Comparison of ENCODE assay signal across 23 mouse cellular contexts in the genomic region with DNA sequence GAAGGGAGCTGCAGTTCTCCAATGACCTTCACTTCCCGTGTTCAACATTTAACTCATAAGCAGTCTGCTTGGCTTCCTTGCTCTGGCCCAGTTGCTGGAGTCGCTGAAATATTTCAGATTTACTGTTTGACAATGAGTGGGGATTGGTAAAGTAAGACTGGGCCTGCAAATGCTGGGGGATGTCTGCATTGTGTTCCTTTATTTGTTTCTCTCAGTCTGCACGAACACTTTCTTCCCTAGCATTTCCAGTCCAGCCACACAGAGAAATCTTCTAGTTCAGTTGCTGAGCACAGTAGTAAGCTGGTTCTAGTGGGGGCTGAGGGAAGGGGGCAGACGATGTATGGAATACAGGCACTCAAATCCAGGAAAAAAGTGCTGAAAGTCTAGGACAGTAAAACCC. TPM values are rescaled to one million over a fixed set of nuclear protein-coding genes. Genes with fewer than 3 reads are reported as not detected.
"Had no signal": no experiment of that assay in that cellular context is flagged by ENCODE, and none has a peak within 500 bp of the region (broad histone marks: within the 10 kb centered on the region; RNA-seq: fewer than 3 reads in every experiment).

No protein-coding gene starts in this region.

- H3K27ac ChIP-seq: liver, embryonic 14.5 days; midbrain, embryonic 10.5 days; midbrain, embryonic 13.5 days; midbrain, embryonic 15.5 days; neural tube, embryonic 13.5 days; stomach, embryonic 15.5 days; stomach, postnatal 0 days had no signal

- H3K36me3 ChIP-seq: midbrain, embryonic 10.5 days; midbrain, embryonic 13.5 days; midbrain, embryonic 15.5 days; neural tube, embryonic 13.5 days; stomach, embryonic 15.5 days had no signal

- DNase-seq: lung, adult 18-20 months; lung, embryonic 14.5 days; lung, postnatal 10 days; lung, postnatal 4 days; right cerebral cortex, postnatal 14 days; thymus, adult 2 months; thymus, postnatal 25 days; thymus, postnatal 4 days had no signal

- ATAC-seq: midbrain, embryonic 13.5 days; midbrain, embryonic 15.5 days had no signal

- H3K4me2 ChIP-seq: lung, embryonic 14.5 days; midbrain, embryonic 13.5 days; midbrain, embryonic 15.5 days; neural tube, embryonic 13.5 days; stomach, embryonic 15.5 days had no signal

- H3K9ac ChIP-seq: liver, embryonic 14.5 days; lung, embryonic 14.5 days; midbrain, embryonic 13.5 days; midbrain, embryonic 15.5 days; neural tube, embryonic 13.5 days; stomach, embryonic 15.5 days had no signal

- H3K4me3 ChIP-seq: midbrain, embryonic 10.5 days; midbrain, embryonic 13.5 days; midbrain, embryonic 15.5 days; myocyte; neural tube, embryonic 13.5 days; stomach, embryonic 15.5 days had no signal

- H3K9me3 ChIP-seq: midbrain, embryonic 10.5 days; midbrain, embryonic 13.5 days; midbrain, embryonic 15.5 days; neural tube, embryonic 13.5 days; stomach, embryonic 15.5 days had no signal

RNA-seq across cellular contexts. Expression of gene Bsx, which starts 1.0 kb away (rescaled TPM):
- total RNA-seq: megakaryocyte, adult 5-6 weeks; megakaryocyte-erythroid progenitor cell, adult 5-6 weeks; neutrophil, adult 5-6 weeks had no signal
- polyA plus RNA-seq: liver, embryonic 16.5 days; lung, embryonic 14.5 days; lung, embryonic 16.5 days; myocyte; neural tube, embryonic 13.5 days; spleen, adult 2 months; stomach, embryonic 15.5 days; stomach, postnatal 0 days; urinary bladder, adult 2 months had no signal
